In the genomic region with DNA sequence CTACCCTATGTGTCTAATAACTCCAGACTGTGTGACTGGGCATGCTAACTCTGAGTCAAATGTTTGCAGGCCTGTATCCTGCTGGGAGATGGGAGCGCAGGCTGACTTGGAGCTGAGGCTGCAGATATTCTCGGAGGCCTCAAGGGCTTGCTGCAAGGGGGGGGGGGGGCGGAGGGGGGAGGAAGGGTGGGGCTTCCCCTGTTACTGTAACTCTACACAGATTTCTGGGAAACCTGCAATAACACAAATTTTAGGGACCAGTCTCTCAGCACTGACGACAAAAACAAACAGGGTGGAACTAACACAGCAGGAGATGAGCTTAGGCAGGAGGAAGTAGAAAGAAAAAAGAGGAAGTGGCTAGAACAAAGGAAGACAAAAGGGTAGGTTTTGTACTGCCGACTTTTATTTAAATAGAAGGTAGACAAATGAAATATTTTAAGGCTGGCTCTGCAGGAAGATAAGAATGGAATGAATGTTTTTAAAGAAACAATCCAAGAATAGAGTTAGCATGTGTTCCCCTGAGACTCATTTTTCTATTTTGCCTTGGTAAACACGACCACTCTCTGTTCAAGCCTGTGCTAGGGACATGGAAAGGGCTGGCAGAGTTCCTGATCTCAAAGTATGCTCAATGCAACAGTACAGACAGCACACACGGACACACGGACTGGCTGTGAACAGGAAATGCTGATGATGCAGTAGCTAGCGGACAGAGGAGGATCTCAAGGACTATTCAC, we compare ENCODE assay signal across 8 mouse cellular contexts. TPM values are rescaled to one million over a fixed set of nuclear protein-coding genes. Genes with fewer than 3 reads are reported as not detected.
DNase-seq lines count a peak whose midpoint lies in the region; ATAC-seq and TF ChIP-seq lines count a peak whose summit lies in the region.

No protein-coding gene starts in this region.

- no peaks in the 10 kb centered on the region for H3K36me3 ChIP-seq in thymus, adult 2 months (ENCODE audit: control insufficient read depth, insufficient read depth, low read length)
- no peaks in the 10 kb centered on the region for H3K36me3 ChIP-seq in intestine, embryonic 14.5 days (ENCODE audit: control insufficient read depth, insufficient read depth, low read length)
- no peaks in the 10 kb centered on the region for H3K36me3 ChIP-seq in megakaryocyte, embryonic 14.5 days (replicated peaks; ENCODE audit: low read length)

- H3K27ac ChIP-seq in thymus, adult 2 months (ENCODE audit: control insufficient read depth, insufficient read depth, low read length), result peak overlapping the region; percentile 20
- H3K27ac ChIP-seq in intestine, embryonic 14.5 days (ENCODE audit: low read depth), result peak overlapping the region; percentile 44; the same call in 1 of the 2 replicates

- H3K4me3 ChIP-seq in thymus, adult 2 months (ENCODE audit: control insufficient read depth, insufficient read depth, low read length), result no peak overlapping the region
- no peak overlapping the region for H3K4me3 ChIP-seq in intestine, embryonic 14.5 days (ENCODE audit: low read depth, low read length)
- H3K4me3 ChIP-seq in megakaryocyte, embryonic 14.5 days (replicated peaks), result peak overlapping the region; percentile 77

- H3K9ac ChIP-seq in intestine, embryonic 14.5 days (ENCODE audit: low read length), result no peak overlapping the region

- no peak overlapping the region for H3K4me2 ChIP-seq in intestine, embryonic 14.5 days (ENCODE audit: low read length)

- no peaks in the 10 kb centered on the region for H3K27me3 ChIP-seq in thymus, adult 2 months (ENCODE audit: control insufficient read depth, insufficient read depth, low read length)
- H3K27me3 ChIP-seq in intestine, embryonic 14.5 days (replicated peaks; ENCODE audit: control insufficient read depth, insufficient read depth, low read length), result no peaks in the 10 kb centered on the region
- H3K27me3 ChIP-seq in megakaryocyte, embryonic 14.5 days (replicated peaks), result no peaks in the 10 kb centered on the region

- ATAC-seq in intestine, embryonic 14.5 days (replicated peaks; ENCODE audit: low FRiP score, low TSS enrichment, low read depth), result no peak

- peak; percentile 6 for DNase-seq in adrenal gland, postnatal 25 days
- DNase-seq in adrenal gland, postnatal 14 days, result no peak
- DNase-seq in thymus, adult 2 months, result no peak
- DNase-seq in thymus, postnatal 25 days, result no peak
- no peak for DNase-seq in intestine, embryonic 14.5 days (ENCODE audit: low spot score)
- DNase-seq in ovary, postnatal 36 days (ENCODE audit: low spot score), result no peak
- no peak for DNase-seq in embryo, embryonic 9.5 days (ENCODE audit: extremely low spot score)

- WGBS in thymus, adult 2 months, result 26% methylated on average over 9 of the region's 9 CpGs
- 49% methylated on average over 8 of the region's 9 CpGs for WGBS in intestine, embryonic 14.5 days

- TF ChIP-seq CTCF in thymus, adult 2 months (IDR thresholded peaks at IDR 0.05; ENCODE audit: borderline replicate concordance, control insufficient read depth, extremely low read depth, insufficient read depth, low read length, poor library complexity), result no peak

- no peaks in the 10 kb centered on the region for H3K9me3 ChIP-seq in intestine, embryonic 14.5 days (ENCODE audit: control insufficient read depth, low read length)
- H3K9me3 ChIP-seq in megakaryocyte, embryonic 14.5 days, result no peaks in the 10 kb centered on the region

- no peak for TF ChIP-seq POLR2A in thymus, adult 2 months (IDR thresholded peaks at IDR 0.05; ENCODE audit: control insufficient read depth, extremely low read depth, insufficient read depth, low read length, poor library complexity)

- H3K4me1 ChIP-seq in thymus, adult 2 months (replicated peaks; ENCODE audit: control insufficient read depth, insufficient read depth, low read length), result peaks cover 4% of the 10 kb centered on the region
- peaks cover 3% of the 10 kb centered on the region; the same call in 1 of the 2 replicates for H3K4me1 ChIP-seq in intestine, embryonic 14.5 days (replicated peaks; ENCODE audit: control insufficient read depth, insufficient read depth, low read length)
- H3K4me1 ChIP-seq in megakaryocyte, embryonic 14.5 days, result peaks cover 53% of the 10 kb centered on the region

RNA-seq across cellular contexts. Expression of a gene that starts 42.4 kb away (rescaled TPM):
- total RNA-seq in adrenal gland, postnatal 25 days (2021), result 61.3 and 63.6 TPM in 2 replicates
- total RNA-seq in adrenal gland, postnatal 14 days (2021), result 53.0 and 63.1 TPM in 2 replicates
- 25.5 and 27.2 TPM in 2 replicates for polyA plus RNA-seq in thymus, adult 2 months (2012; rRNA removed)
- polyA plus RNA-seq in intestine, embryonic 14.5 days (2014; fragmentation: Nextera tagmentation; extraction: Ambion mirVana), result 71.0 and 81.5 TPM in 2 replicates
- polyA plus RNA-seq in megakaryocyte, embryonic 14.5 days (2012; ENCODE audit: insufficient read depth, low replicate concordance), result 23.9 and 39.5 TPM in 2 replicates
